Mouse (Mus musculus): ENCODE data around the gene Pla2g2d. TPM values are rescaled to one million over a fixed set of nuclear protein-coding genes. Genes with fewer than 3 reads are reported as not detected.
A peak's percentile ranks its signal among the peaks of the same experiment; 100 is the strongest.

Gene Pla2g2d
- 0.17 and 0.58 TPM in 2 replicates for polyA plus RNA-seq (2012; rRNA removed)

- DNase-seq (ENCODE audit: extremely low spot score in 1 of 2, low spot score in 1 of 2) = no peak
These were observed at the start of gene Pla2g2d for GRCm38 (mm10) chr4:138775435-138775834. Gene Pla2g2d, plus strand, starts transcription at chr4:138775735.

GRCm38 (mm10) chr4:138725751-138726150 lies 49.8 kb upstream of the Pla2g2d start:
- DNase-seq (ENCODE audit: extremely low spot score in 1 of 2, low spot score in 1 of 2) = no peak

GRCm38 (mm10) chr4:138729018-138729703 lies 46.4 kb upstream of the Pla2g2d start:
- DNase-seq (ENCODE audit: extremely low spot score in 1 of 2, low spot score in 1 of 2) = no peak

- no peak for DNase-seq (ENCODE audit: extremely low spot score in 1 of 2, low spot score in 1 of 2)
These were observed 41.4 kb upstream of the Pla2g2d start for GRCm38 (mm10) chr4:138734105-138734504.

GRCm38 (mm10) chr4:138734863-138735262 lies 40.7 kb upstream of the Pla2g2d start:
- peak in 1 of 2 experiments; percentile 55 for DNase-seq (ENCODE audit: extremely low spot score in 1 of 2, low spot score in 1 of 2)

GRCm38 (mm10) chr4:138737031-138737430 lies 38.5 kb upstream of the Pla2g2d start, which contains the start of gene Ubxn10:
Gene Ubxn10, minus strand, starts transcription at chr4:138737167.
- no peak for DNase-seq (ENCODE audit: extremely low spot score in 1 of 2, low spot score in 1 of 2)

GRCm38 (mm10) chr4:138739136-138739851 lies 36.2 kb upstream of the Pla2g2d start:
- peak in 1 of 2 experiments; percentile 64 for DNase-seq (ENCODE audit: extremely low spot score in 1 of 2, low spot score in 1 of 2)

GRCm38 (mm10) chr4:138745884-138746283 lies 29.7 kb upstream of the Pla2g2d start:
- no peak for DNase-seq (ENCODE audit: extremely low spot score in 1 of 2, low spot score in 1 of 2)

GRCm38 (mm10) chr4:138746866-138747265 lies 28.7 kb upstream of the Pla2g2d start:
- peak in 1 of 2 experiments; percentile 40 for DNase-seq (ENCODE audit: extremely low spot score in 1 of 2, low spot score in 1 of 2)

GRCm38 (mm10) chr4:138747851-138748250 lies 27.7 kb upstream of the Pla2g2d start:
- peak in 1 of 2 experiments; percentile 69 for DNase-seq (ENCODE audit: extremely low spot score in 1 of 2, low spot score in 1 of 2)

- DNase-seq (ENCODE audit: extremely low spot score in 1 of 2, low spot score in 1 of 2) = peak in 1 of 2 experiments; percentile 84
These were observed 27.0 kb upstream of the Pla2g2d start for GRCm38 (mm10) chr4:138748369-138749072.

- DNase-seq (ENCODE audit: extremely low spot score in 1 of 2, low spot score in 1 of 2) = no peak
These were observed 22.9 kb upstream of the Pla2g2d start for GRCm38 (mm10) chr4:138752603-138753002.

- no peak for DNase-seq (ENCODE audit: extremely low spot score in 1 of 2, low spot score in 1 of 2)
These were observed 21.9 kb upstream of the Pla2g2d start for GRCm38 (mm10) chr4:138753608-138754007.

GRCm38 (mm10) chr4:138754432-138754831 lies 21.1 kb upstream of the Pla2g2d start:
- no peak for DNase-seq (ENCODE audit: extremely low spot score in 1 of 2, low spot score in 1 of 2)

GRCm38 (mm10) chr4:138755439-138755838 lies 20.1 kb upstream of the Pla2g2d start:
- DNase-seq (ENCODE audit: extremely low spot score in 1 of 2, low spot score in 1 of 2) = no peak

GRCm38 (mm10) chr4:138755983-138756382 lies 19.6 kb upstream of the Pla2g2d start:
- DNase-seq (ENCODE audit: extremely low spot score in 1 of 2, low spot score in 1 of 2) = no peak

GRCm38 (mm10) chr4:138757416-138757815 lies 18.1 kb upstream of the Pla2g2d start, which contains the start of gene Pla2g2f:
Gene Pla2g2f, minus strand, starts transcription at chr4:138757626.
- DNase-seq (ENCODE audit: extremely low spot score in 1 of 2, low spot score in 1 of 2) = no peak

- no peak for DNase-seq (ENCODE audit: extremely low spot score in 1 of 2, low spot score in 1 of 2)
These were observed 13.3 kb upstream of the Pla2g2d start for GRCm38 (mm10) chr4:138762266-138762665.

- no peak for DNase-seq (ENCODE audit: extremely low spot score in 1 of 2, low spot score in 1 of 2)
These were observed 3.6 kb upstream of the Pla2g2d start for GRCm38 (mm10) chr4:138771970-138772369.

- no peak for DNase-seq (ENCODE audit: extremely low spot score in 1 of 2, low spot score in 1 of 2)
These were observed 3.1 kb upstream of the Pla2g2d start for GRCm38 (mm10) chr4:138772386-138772785.

Measured in frontal cortex, adult 2 months (tissue).